Mouse (Mus musculus) midbrain, embryonic 13.5 days (tissue): ENCODE results near the gene Ube2o. TPM values are rescaled to one million over a fixed set of nuclear protein-coding genes. Genes with fewer than 3 reads are reported as not detected.
"Not testable (repeated sequence)": the region's sequence is repeated elsewhere in the genome, so short reads cannot be mapped to it uniquely, and the experiment has no call there.

ENCODE experiments used
- ATAC-seq: fragments of 200-750 bp; cut with Nextera tagmentation; 2 replicates; pipeline ENCODE4 v1.8.0; 2017; ENCODE audit warnings: mild to moderate bottlenecking, moderate TSS enrichment, moderate library complexity
- H3K27ac ChIP-seq: fragments of 300-500 bp; sonication (generic); 2 replicates; pipeline ENCODE4 v1.5.1; 2015; ENCODE audit warnings: inconsistent platforms, mild to moderate bottlenecking, moderate library complexity
- H3K27me3 ChIP-seq: fragments of 300-500 bp; sonication (generic); 2 replicates; pipeline ENCODE4 v1.6.1; 2015; ENCODE audit warnings: mild to moderate bottlenecking, inconsistent platforms
- H3K36me3 ChIP-seq: fragments of 300-500 bp; sonication (generic); 2 replicates; pipeline ENCODE4 v1.6.1; 2015; ENCODE audit warnings: mild to moderate bottlenecking, inconsistent platforms
- H3K4me1 ChIP-seq: fragments of 300-500 bp; sonication (generic); replicated peaks from 2 replicates; pipeline ENCODE4 v1.6.1; 2015; ENCODE audit warnings: inconsistent platforms
- H3K4me2 ChIP-seq: fragments of 300-500 bp; sonication (generic); replicated peaks from 2 replicates; pipeline ENCODE4 v1.6.1; 2015; ENCODE audit warnings: moderate library complexity, mild to moderate bottlenecking, inconsistent platforms
- H3K4me3 ChIP-seq: fragments of 300-500 bp; sonication (generic); replicated peaks from 2 replicates; pipeline ENCODE4 v1.5.1; 2015; ENCODE audit warnings: mild to moderate bottlenecking, inconsistent platforms
- H3K9ac ChIP-seq: fragments of 300-500 bp; sonication (generic); replicated peaks from 2 replicates; pipeline ENCODE4 v1.6.1; 2015; ENCODE audit warnings: mild to moderate bottlenecking, inconsistent platforms
- H3K9me3 ChIP-seq: fragments of 300-500 bp; sonication (generic); 2 replicates; pipeline ENCODE4 v1.6.1; 2016; ENCODE audit warnings: mild to moderate bottlenecking, inconsistent platforms
- WGBS: fragments of 180-500 bp; shearing (Covaris S2); methylation state at CpG from one replicate; pipeline ENCODE4 v1.1.7; 2015; 5-methylcytosine and 5-hydroxymethylcytosine counted together
- polyA plus RNA-seq: library from polyadenylated mRNA; unstranded; fragments of >200 nt; fragmentation: Nextera tagmentation; extraction: Ambion mirVana; gene quantifications from 2 replicates; pipeline ENCODE4 v1.2.1, GENCODE M21; 2015

The Ube2o gene
- polyA plus RNA-seq, 1 experiment from 2014 or later, result 12.3 TPM

GRCm38 (mm10) chr11:116494474-116495174 lies 86.6 kb downstream of the Ube2o start:
- Histone ChIP-seq H3K4me1 (peaks cover 21% of the 10 kb centered on the region), H3K4me3 (no peak overlapping the region), H3K9me3 (no peaks in the 10 kb centered on the region), H3K36me3 (no peaks in the 10 kb centered on the region), H3K27ac (peak overlapping the region; percentile 22; the same call in 1 of the 2 replicates), H3K9ac (no peak overlapping the region), H3K27me3 (no peaks in the 10 kb centered on the region), H3K4me2 (no peak overlapping the region)
- 47% methylated on average over 13 of the region's 13 CpGs for WGBS
- ATAC-seq, result no peak

- ATAC-seq, result no peak
- no peak within 1 kb of the TSS for H3K4me3 ChIP-seq
- H3K9me3 ChIP-seq, result no peaks in the 10 kb centered on the region
- no peaks in the 10 kb centered on the region for H3K36me3 ChIP-seq
- 24% methylated on average over 4 of the region's 4 CpGs for WGBS
- peaks cover 27% of the 10 kb centered on the region for H3K4me1 ChIP-seq
- H3K9ac ChIP-seq, result no peak within 1 kb of the TSS
- peak within 1 kb of the TSS; percentile 22; the same call in 1 of the 2 replicates for H3K27ac ChIP-seq
- H3K4me2 ChIP-seq, result no peak within 1 kb of the TSS
- no peaks in the 10 kb centered on the region for H3K27me3 ChIP-seq
These were observed 87.4 kb downstream of the Ube2o start, which contains the start of gene Prpsap1 for GRCm38 (mm10) chr11:116493795-116494252. TSS of gene Prpsap1 (minus strand) at chr11:116494202.

GRCm38 (mm10) chr11:116493191-116493590 lies 88.1 kb downstream of the Ube2o start:
- ATAC-seq, result no peak
- H3K27ac ChIP-seq, result no peak overlapping the region
- H3K9ac ChIP-seq, result no peak overlapping the region
- H3K4me2 ChIP-seq, result no peak overlapping the region
- no peaks in the 10 kb centered on the region for H3K9me3 ChIP-seq
- no peaks in the 10 kb centered on the region for H3K27me3 ChIP-seq
- WGBS, result 89% methylated on average over 5 of the region's 5 CpGs
- H3K4me1 ChIP-seq, result peaks cover 27% of the 10 kb centered on the region
- no peak overlapping the region for H3K4me3 ChIP-seq
- H3K36me3 ChIP-seq, result no peaks in the 10 kb centered on the region

GRCm38 (mm10) chr11:116492507-116492906 lies 88.7 kb downstream of the Ube2o start:
- not testable (repeated sequence) for H3K4me2 ChIP-seq, H3K9me3 ChIP-seq, H3K27ac ChIP-seq, H3K9ac ChIP-seq, ATAC-seq, H3K4me3 ChIP-seq, H3K27me3 ChIP-seq, H3K36me3 ChIP-seq
- H3K4me1 ChIP-seq, result peaks cover 27% of the 10 kb centered on the region
- WGBS, result 67% methylated on average over 1 of the region's 1 CpGs

- no peaks in the 10 kb centered on the region for H3K27me3 ChIP-seq
- no peak overlapping the region for H3K4me3 ChIP-seq
- ATAC-seq, result no peak
- H3K4me1 ChIP-seq, result peaks cover 27% of the 10 kb centered on the region
- H3K4me2 ChIP-seq, result no peak overlapping the region
- peaks cover 14% of the 10 kb centered on the region for H3K36me3 ChIP-seq
- H3K9me3 ChIP-seq, result no peaks in the 10 kb centered on the region
- H3K27ac ChIP-seq, result no peak overlapping the region
- H3K9ac ChIP-seq, result no peak overlapping the region
- WGBS, result 77% methylated on average over 6 of the region's 6 CpGs
These were observed 89.9 kb downstream of the Ube2o start for GRCm38 (mm10) chr11:116491338-116491737.

GRCm38 (mm10) chr11:116490232-116491107 lies 90.8 kb downstream of the Ube2o start:
- H3K9me3 ChIP-seq, result no peaks in the 10 kb centered on the region
- peak; percentile 95 for ATAC-seq
- H3K27me3 ChIP-seq, result no peaks in the 10 kb centered on the region
- peak overlapping the region; percentile 98 for H3K4me3 ChIP-seq
- peaks cover 27% of the 10 kb centered on the region for H3K4me1 ChIP-seq
- H3K4me2 ChIP-seq, result peak overlapping the region; percentile 85
- peak overlapping the region; percentile 95 for H3K27ac ChIP-seq
- peak overlapping the region; percentile 98 for H3K9ac ChIP-seq
- peaks cover 22% of the 10 kb centered on the region for H3K36me3 ChIP-seq
- 0% methylated on average over 55 of the region's 62 CpGs for WGBS

GRCm38 (mm10) chr11:116489771-116490231 lies 91.4 kb downstream of the Ube2o start:
- peak; percentile 74; the same call in 1 of the 2 replicates for ATAC-seq
- Histone ChIP-seq H3K4me1 (peaks cover 23% of the 10 kb centered on the region), H3K9me3 (no peaks in the 10 kb centered on the region), H3K9ac (peak overlapping the region; percentile 98), H3K4me2 (peak overlapping the region; percentile 85), H3K27me3 (no peaks in the 10 kb centered on the region), H3K4me3 (peak overlapping the region; percentile 98), H3K27ac (peak overlapping the region; percentile 95), H3K36me3 (peaks cover 29% of the 10 kb centered on the region)
- under 1% methylated on average over 37 of the region's 39 CpGs for WGBS

- WGBS, result 74% methylated on average over 14 of the region's 14 CpGs
These were observed 92.4 kb downstream of the Ube2o start for GRCm38 (mm10) chr11:116488693-116489375.

GRCm38 (mm10) chr11:116488207-116488606 lies 93.0 kb downstream of the Ube2o start:
- H3K9ac ChIP-seq, result no peak overlapping the region
- no peaks in the 10 kb centered on the region for H3K27me3 ChIP-seq
- H3K9me3 ChIP-seq, result no peaks in the 10 kb centered on the region
- H3K36me3 ChIP-seq, result peaks cover 44% of the 10 kb centered on the region
- ATAC-seq, result no peak
- peaks cover 13% of the 10 kb centered on the region for H3K4me1 ChIP-seq
- H3K4me3 ChIP-seq, result no peak overlapping the region
- H3K4me2 ChIP-seq, result no peak overlapping the region
- H3K27ac ChIP-seq, result no peak overlapping the region

More at GRCm38 (mm10) chr11:116488693-116489375, 92.4 kb downstream of the Ube2o start:
- Histone ChIP-seq H3K27ac (no peak overlapping the region), H3K4me3 (peak overlapping the region; percentile 98), H3K4me1 (peaks cover 14% of the 10 kb centered on the region), H3K27me3 (no peaks in the 10 kb centered on the region), H3K9ac (peak overlapping the region; percentile 98), H3K9me3 (no peaks in the 10 kb centered on the region), H3K4me2 (peak overlapping the region; percentile 85), H3K36me3 (peaks cover 38% of the 10 kb centered on the region)
- ATAC-seq, result no peak
